Mouse (Mus musculus): ENCODE data around the gene Cacng7.

GRCm38 (mm10) chr7:3300891-3301627 lies 31.7 kb upstream of the Cacng7 start:
- TF ChIP-seq CTCF (IDR thresholded peaks at IDR 0.05; ENCODE audit: low read depth) = no peak
- TF ChIP-seq EP300 (IDR thresholded peaks at IDR 0.05; ENCODE audit: low read depth) = no peak
